Mouse (Mus musculus) adrenal gland, adult 18-20 months (tissue): ENCODE data around the gene Il4ra. TPM values are rescaled to one million over a fixed set of nuclear protein-coding genes. Genes with fewer than 3 reads are reported as not detected.

Source experiments
- DNase-seq, 2 experiments: peaks; one replicate each; pipeline ENCODE4 v3.0.0; 2021 to 2022; ENCODE audit warnings: low spot score in 2 of 2
- total RNA-seq, 2 experiments: library from RNA; stranded (reverse); gene quantifications; 1 replicate in 1 of 2; 2 replicates in 1 of 2; pipeline ENCODE4 v1.2.3; 2021

The Il4ra gene
- total RNA-seq, 2 experiments from 2014 or later, result 39.6 to 199 TPM

DNA sequence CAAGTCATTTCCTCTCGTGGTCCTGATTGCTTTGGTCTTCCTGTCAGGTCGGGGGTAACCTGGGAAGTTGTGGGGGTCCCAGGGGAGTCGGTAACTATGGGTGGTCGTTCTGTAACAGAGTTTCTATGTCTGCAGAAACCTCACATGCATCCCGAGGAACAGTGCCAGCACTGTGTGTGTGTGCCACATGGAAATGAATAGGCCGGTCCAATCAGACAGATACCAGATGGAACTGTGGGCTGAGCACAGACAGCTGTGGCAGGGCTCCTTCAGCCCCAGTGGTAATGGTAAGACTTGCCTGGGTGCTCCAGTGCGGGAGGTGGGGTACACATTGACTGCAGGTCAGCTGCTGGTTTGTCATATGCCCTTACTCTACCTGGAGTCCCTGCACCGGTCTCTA lies 17.0 kb downstream of the Il4ra start:
- DNase-seq, result no peak

DNA sequence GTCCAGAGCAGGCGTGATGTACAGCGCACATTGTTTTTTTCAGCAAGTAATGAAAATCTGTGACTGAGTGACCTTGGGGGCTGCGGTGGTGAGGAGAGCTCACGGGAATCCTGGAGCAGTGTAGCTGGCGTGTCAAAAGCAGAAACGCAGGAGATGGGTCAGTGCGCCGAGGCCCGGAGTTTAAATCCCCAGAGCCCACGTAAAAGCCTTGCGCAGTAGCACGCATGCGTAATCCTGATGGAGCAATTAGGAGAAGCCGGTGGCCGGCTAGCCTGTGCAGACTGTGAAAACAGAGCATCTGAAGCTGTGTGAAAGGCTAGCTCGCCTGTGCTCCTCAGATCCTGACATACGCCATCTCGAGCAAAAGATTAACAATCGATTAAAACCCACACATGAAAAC lies 20.0 kb downstream of the Il4ra start:
- DNase-seq, result no peak

DNA sequence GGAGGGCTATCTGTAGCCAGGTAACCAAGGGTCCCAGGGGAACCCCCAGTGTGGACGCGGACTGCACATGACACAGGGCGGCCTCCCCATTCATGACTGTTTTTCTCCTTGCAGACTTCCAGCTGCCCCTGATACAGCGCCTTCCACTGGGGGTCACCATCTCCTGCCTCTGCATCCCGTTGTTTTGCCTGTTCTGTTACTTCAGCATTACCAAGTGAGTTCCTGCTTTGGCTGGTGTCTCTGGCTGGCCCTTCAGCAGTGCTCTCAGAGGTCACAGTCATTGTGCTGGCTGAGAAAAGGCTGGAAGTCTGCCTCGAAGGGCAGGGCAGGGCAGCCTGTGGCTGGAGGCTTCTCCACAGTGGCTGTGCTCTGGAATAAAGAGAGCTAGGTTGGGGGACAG lies 20.8 kb downstream of the Il4ra start:
- DNase-seq, result no peak

DNA sequence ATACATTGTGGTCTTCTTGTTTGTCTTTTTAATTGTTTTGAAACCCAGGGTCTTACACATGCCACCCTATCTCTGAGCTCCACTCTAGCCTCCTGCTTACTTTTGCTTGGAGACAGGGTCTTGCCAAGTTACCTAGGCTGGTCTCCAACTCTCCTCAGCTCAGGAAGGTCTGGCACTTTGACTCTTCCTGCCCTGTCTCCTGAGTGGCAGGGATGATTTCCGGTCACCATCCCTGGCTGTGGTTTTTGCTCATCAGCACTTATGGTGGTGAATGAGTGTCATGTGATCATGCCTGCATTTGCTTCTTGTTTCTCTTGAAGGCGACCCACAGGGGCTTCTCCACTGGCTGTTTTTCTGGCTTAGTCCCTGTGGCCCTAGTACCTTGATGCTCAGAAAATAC lies 21.9 kb downstream of the Il4ra start:
- no peak for DNase-seq

GRCm38 (mm10) chr7:125574832-125575231 lies 22.9 kb downstream of the Il4ra start:
- DNase-seq, result no peak

DNA sequence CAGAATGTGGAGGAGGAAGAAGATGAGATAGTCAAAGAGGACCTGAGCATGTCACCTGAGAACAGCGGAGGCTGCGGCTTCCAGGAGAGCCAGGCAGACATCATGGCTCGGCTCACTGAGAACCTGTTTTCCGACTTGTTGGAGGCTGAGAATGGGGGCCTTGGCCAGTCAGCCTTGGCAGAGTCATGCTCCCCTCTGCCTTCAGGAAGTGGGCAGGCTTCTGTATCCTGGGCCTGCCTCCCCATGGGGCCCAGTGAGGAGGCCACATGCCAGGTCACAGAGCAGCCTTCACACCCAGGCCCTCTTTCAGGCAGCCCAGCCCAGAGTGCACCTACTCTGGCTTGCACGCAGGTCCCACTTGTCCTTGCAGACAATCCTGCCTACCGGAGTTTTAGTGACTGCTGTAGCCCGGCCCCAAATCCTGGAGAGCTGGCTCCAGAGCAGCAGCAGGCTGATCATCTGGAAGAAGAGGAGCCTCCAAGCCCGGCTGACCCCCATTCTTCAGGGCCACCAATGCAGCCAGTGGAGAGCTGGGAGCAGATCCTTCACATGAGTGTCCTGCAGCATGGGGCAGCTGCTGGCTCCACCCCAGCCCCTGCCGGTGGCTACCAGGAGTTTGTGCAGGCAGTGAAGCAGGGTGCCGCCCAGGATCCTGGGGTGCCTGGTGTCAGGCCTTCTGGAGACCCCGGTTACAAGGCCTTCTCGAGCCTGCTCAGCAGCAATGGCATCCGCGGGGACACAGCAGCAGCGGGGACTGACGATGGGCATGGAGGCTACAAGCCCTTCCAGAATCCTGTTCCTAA lies 24.0 kb downstream of the Il4ra start:
- peak in 1 of 2 experiments; percentile 30 for DNase-seq

GRCm38 (mm10) chr7:125576982-125577381 lies 25.1 kb downstream of the Il4ra start:
- peak; percentile 49 to 50 for DNase-seq

DNA sequence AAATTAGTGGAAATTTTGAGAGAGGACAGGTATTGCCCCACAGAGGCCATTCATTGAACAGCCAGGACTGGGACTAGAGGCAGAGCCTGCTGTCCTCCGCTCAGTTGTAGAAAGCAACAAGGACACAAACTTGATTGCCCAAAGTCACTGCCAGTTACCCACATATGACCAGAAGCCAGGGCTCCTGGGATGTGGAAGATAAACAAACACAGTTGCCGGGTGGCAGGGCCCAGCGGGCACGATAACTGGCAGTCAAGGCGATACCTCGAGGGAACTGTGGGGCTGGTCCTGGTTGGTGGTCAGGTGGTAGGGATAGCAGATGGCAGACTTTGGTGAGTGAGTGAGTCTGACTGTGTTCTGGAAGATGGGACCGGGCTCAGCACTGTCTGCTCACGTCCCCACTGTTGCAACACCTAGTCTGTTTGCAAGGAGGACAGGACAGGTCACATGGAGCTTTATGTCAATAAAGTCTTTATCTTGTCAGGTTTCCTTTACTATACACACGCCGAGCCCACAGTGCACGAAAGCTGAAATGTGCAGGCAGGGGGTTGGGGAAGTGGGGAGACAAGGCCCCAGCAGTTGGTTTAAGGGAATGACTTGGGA lies 25.7 kb downstream of the Il4ra start:
- peak in 1 of 2 experiments; percentile 23 for DNase-seq

GRCm38 (mm10) chr7:125578106-125578505 lies 26.2 kb downstream of the Il4ra start:
- no peak for DNase-seq

DNA sequence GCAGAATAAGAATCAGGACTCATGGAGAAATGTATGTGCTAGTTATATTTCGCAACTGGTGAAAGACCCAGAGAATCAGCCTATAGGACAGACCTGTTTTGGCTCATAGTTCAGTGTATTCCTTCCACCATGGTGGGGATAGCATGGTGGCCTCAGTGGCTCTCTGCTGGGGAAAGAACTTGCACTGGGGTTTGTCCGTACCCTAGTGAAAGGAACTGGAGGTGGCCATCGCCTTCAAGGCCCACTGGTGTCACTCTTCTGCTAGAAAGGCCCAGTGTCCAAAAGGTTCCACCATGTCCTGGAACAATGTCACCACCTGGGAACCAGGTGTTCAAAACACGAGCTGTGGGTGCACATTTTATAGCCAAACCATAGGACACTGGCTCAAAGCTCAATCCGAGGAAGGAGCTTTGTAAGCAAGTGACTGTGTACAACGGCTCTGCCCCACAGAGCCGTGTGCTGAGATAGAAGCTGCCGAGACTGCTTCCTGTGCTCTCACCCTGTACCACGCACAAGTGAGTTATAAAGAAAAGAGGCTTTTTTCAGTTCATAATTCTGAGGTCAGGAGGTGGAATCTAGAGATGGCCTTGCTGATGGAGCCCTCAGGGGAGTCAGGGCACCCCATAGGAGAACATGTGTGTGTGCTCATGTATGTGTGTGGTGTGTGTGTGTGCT lies 27.8 kb downstream of the Il4ra start:
- DNase-seq, result no peak

DNA sequence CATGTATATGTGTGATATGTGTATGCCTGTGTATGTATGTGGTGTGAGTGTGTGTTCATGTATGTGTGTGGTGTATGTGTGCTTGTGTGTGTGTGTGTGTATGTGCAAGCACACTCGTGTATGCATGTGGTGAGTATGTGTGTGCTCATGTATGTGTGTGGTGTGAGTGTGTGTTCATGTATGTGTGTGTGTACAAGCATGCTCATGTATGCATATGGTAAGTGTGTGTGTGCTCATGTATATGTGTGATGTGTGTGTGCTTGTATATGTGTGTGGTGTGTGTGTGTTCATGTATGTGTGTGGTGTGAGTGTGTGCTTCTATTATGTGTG lies 28.3 kb downstream of the Il4ra start:
- no peak for DNase-seq

GRCm38 (mm10) chr7:125580625-125581316 lies 28.9 kb downstream of the Il4ra start:
- no peak for DNase-seq

GRCm38 (mm10) chr7:125581317-125581672 lies 29.4 kb downstream of the Il4ra start:
- peak; percentile 90 to 91 for DNase-seq

DNA sequence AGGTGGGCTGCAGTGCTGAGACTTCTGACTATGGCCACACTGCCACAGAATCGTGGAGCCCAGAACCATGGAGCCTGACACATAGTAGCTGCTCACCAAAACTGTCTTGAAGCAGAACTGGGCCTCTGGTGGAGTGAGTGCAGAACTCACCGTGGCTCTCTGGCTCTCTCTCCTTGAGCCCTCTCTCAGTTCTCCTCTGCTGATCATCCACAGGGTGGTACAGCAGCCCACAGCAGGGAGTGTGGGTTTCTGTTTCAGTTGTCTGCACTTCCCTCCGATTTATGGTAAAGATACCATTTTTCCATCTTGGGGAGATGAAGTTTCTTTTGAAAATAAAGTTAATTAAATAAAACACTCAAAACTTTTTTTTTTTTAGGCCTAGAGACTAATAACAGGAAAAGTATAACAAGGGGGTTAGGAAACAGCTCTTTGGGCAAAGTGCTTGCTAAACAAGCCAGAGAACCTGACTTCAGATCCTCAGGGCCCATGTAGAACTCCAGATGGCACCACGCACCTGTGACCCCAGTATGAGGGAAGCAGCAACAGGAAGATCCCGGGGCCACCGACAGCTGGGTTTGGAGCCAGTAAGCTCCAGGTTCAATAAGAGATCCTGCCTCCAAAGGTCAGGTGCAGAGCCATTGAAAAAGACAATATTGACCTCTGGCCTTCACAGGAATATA lies 31.5 kb downstream of the Il4ra start:
- no peak for DNase-seq

- DNase-seq, result no peak
These were observed 32.1 kb downstream of the Il4ra start for GRCm38 (mm10) chr7:125584005-125584369.

- DNase-seq, result no peak
These were observed 34.4 kb downstream of the Il4ra start for GRCm38 (mm10) chr7:125586355-125586754.

GRCm38 (mm10) chr7:125588721-125589120 lies 36.8 kb downstream of the Il4ra start:
- DNase-seq, result no peak

DNA sequence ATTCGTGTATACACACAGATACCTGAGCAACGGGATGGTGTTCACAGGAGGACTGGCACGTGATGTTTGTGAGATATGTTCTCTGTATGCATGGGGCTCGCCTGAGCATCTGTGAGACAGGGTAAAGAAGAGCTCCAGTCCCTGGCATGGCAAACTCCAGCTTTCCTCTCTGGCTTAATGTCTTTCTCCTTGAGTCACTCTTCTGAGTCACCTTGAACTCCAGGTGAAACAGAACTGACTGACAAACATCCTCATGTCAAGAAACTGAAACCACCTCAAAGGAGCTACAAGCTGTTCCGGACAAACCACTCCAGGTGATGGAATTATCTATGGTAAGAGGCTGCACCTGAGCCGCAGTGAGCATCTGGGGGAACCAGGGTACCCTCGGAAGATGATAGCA lies 38.0 kb downstream of the Il4ra start:
- DNase-seq, result no peak

- DNase-seq, result no peak
These were observed 41.9 kb downstream of the Il4ra start for GRCm38 (mm10) chr7:125593831-125594230.

DNA sequence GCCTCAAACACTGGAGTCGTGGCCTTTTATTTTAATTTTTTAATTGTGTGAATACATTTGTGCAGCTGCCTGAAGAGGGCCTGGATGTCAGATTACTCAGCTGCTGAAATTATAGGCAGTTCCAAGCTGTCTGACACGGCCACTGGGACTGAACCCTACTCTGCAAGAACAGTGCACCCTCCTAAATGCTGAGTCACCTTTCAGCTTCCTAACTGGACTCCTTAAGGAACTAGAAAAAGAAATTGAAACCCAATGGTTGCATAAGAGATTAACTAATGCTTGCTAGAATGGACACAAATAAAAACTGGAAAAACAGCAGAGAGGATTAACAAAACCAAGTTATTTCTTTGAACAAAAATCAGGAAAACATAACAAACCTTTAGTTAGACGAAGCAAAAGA lies 44.5 kb downstream of the Il4ra start:
- DNase-seq, result no peak

GRCm38 (mm10) chr7:125597083-125597482 lies 45.2 kb downstream of the Il4ra start:
- DNase-seq, result no peak
